Mouse (Mus musculus) neutrophil, adult 5-6 weeks (primary cell): ENCODE data around the gene Igll1. TPM values are rescaled to one million over a fixed set of nuclear protein-coding genes. Genes with fewer than 3 reads are reported as not detected.

ENCODE experiments used
- ATAC-seq: fragments of 151-379, 151-347 bp; 2 replicates; pipeline ENCODE4 v1.8.0; 2017; ENCODE audit warnings: mild to moderate bottlenecking, moderate TSS enrichment; ENCODE audit not compliant: insufficient number of reproducible peaks, poor library complexity, low FRiP score, severe bottlenecking; ENCODE audit errors: extremely low read depth
- total RNA-seq: library from RNA; stranded (forward); fragments of 200-1000 nt; gene quantifications from 2 replicates; pipeline ENCODE4 v1.2.3, GENCODE M21; 2017

The Igll1 gene
- 0.23 TPM in 1 of 2 replicates, not detected in the other for total RNA-seq

DNA sequence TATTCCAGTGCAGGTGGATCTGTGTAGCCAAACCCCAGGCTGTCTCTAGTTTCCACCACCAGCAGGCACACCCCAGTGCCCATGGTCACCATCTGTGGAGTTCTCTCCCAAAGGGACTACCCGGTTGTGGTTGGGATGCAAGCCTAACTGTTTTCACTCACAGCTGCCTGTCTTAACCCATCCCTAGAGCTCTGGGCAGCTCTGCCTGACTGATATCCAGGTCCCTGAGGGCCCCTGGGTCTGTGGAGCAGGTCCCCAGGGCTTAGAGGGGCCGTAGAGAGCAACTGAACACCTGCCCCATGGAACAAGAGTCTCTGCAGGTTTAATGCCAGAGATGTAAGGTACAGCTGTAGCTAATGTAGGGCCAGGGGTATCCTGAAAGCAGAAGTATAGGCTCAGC lies at the start of gene Igll1:
Igll1 (minus strand) TSS at position 8 of the 400 bp plus-strand sequence.
- ATAC-seq, result no peak

- ATAC-seq, result no peak
These were observed 49.7 kb upstream of the Igll1 start for GRCm38 (mm10) chr16:16913440-16913839.

GRCm38 (mm10) chr16:16911641-16912597 lies 48.1 kb upstream of the Igll1 start:
- peak; percentile 86 for ATAC-seq

- no peak for ATAC-seq
These were observed 44.0 kb upstream of the Igll1 start for GRCm38 (mm10) chr16:16907799-16908198.

DNA sequence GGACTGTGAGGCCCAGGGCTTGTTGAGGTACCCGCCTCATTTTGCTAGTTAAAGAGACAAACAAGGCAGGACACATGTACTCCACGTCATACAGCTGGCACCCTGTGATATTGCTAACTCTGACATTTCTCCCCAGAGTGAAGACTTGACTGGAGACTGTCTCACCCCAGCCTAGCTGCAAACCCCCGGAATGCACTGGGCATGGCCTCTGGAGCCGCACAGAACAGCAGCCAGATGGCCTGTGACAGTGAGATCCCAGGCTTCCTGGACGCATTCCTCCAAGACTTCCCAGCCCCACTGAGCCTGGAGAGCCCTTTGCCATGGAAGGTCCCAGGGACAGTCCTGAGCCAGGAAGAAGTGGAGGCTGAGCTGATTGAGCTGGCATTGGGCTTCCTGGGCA lies 39.4 kb upstream of the Igll1 start:
- ATAC-seq, result no peak

DNA sequence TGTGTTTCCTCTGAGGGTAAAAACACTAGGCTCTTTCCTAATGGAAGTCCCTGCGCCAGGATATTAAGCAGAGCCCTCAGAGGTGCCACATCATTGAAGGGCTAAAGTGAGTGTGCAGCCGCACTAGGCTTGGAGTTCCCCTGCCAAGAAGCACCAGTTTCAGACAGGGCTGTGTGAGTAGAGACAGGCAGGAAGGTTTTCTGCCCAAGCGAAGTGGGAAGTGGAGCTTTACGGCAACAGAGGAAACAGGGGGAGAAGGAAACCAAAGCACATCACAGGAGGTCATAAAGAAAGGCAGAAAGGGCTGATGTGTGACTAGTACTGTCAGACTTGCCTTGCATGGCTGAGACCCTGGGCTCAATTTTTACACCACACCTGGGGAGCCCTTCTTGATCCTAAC lies 38.5 kb upstream of the Igll1 start:
- ATAC-seq, result no peak

- ATAC-seq, result no peak
These were observed 33.3 kb upstream of the Igll1 start for GRCm38 (mm10) chr16:16897056-16897584.

GRCm38 (mm10) chr16:16896382-16897055 lies 32.7 kb upstream of the Igll1 start, which contains the start of gene Ppm1f:
TSS of gene Ppm1f (plus strand) at chr16:16896469.
- peak; percentile 94 for ATAC-seq

GRCm38 (mm10) chr16:16896015-16896381 lies 32.2 kb upstream of the Igll1 start:
- peak; percentile 37 for ATAC-seq

- no peak for ATAC-seq
These were observed 28.6 kb upstream of the Igll1 start for GRCm38 (mm10) chr16:16892366-16892765.

DNA sequence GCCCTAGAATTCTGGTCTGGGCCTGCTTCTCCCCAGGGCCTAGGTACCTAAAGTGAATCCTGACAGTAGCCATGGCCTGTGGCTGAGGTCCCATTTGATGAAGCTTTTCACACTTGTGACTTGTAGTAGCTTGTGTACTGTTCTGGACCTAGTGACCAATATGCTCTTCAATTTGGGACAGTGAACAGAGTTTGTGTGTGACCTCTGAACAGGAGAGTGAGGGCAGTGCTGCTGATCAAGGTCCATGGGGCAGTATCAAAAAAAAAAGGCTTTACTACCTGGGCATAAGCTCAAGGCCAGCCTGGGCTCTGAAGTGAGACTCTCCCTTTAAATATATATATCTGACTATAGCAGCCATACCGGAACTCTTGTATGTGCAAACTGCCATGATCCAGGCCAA lies 24.6 kb upstream of the Igll1 start:
- no peak for ATAC-seq

- ATAC-seq, result no peak
These were observed 15.2 kb upstream of the Igll1 start for GRCm38 (mm10) chr16:16879025-16879424.

DNA sequence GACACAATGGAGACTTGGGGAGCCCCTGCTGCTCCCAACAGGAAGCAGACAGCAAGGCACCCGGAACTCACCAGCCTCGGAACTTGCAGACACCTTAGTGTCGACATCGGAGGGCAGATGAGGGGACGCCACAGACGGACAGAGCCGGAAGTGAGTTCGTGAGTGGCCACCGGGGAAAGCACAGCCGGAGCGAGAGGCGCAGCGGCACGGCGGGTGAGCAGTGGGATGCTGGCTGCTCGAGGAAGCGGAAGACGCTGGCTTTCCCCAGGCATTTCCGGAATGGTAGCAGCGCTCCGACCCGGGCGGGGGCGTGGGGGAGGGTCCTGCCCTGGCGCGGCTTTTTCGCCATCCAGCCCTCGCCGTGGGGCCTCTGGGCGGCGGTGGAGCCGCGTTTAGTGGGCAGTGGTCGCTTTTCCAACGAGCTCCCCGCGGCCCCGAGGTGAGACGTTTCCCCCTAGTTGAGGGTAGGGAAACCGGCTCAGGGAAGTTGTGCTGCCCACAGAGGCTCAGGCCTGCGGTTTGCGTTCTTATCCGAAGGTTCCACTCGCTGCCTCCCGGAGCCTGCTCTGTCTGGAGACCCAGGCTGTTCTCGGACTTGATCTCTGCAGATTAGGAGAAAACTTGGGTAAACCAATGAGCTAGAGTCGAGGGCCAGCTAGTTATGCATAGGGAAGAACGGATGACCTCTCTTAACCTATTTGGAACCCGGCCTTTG lies 7.0 kb upstream of the Igll1 start, which contains the start of the genes Top3b and Vpreb1:
Top3b (plus strand) TSS at position 120 of the 715 bp plus-strand sequence.
Vpreb1 (minus strand) TSS at position 227 of the 715 bp plus-strand sequence.
- ATAC-seq, result peak; percentile 97

GRCm38 (mm10) chr16:16870241-16870616 lies 6.4 kb upstream of the Igll1 start:
- ATAC-seq, result no peak

DNA sequence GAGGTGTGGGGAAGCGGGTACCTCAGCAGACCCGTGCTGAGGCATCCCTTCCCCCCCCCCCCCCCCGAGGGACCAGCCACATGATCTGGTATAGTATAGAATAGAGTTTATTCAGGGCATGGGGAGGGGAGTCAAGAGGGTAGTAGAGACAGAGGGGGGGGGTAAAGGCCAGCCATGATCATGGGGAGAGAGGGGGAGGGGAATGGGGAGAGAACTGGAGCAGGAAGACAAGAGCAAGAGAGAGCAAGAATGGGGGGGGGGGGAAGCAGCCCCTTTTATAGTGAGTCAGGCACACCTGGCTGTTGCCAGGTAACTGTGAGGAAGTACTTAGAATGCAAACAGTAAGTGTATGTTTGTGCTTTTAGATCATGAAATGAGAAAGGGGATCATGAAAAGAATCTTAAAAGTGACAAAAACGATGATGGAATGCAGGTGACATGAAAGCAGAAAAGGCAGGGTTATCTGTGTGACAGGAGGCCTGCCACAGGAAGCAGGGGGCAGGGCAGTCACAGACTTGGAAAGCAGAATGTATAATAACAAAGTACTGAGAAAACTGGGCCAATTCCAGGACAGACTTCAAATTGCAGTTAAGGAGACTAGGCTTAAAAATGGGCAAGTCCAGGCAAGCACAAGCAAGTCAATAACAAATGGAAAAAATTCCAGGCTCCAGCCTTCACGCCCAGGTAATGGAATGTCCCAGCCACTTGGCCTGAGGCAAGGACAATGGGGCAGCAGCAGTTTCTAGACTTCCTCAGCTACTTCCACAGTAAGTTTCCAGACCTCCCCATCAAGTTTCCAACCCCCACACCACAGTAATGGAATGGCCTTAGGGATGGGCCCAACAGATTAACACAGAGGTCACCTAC lies 2.1 kb upstream of the Igll1 start:
- ATAC-seq, result no peak

GRCm38 (mm10) chr16:16865217-16865616 lies 1.4 kb upstream of the Igll1 start:
- ATAC-seq, result no peak

- no peak for ATAC-seq
These were observed 1.5 kb downstream of the Igll1 start for GRCm38 (mm10) chr16:16862288-16862687.
